In genomic region chr6:106975439-106975838, GRCm38 (mm10) we compare ENCODE assay signal across 25 mouse cellular contexts.
DNase-seq lines count a peak whose midpoint lies in the region; ATAC-seq and TF ChIP-seq lines count a peak whose summit lies in the region.
"Had no signal": no experiment of that assay in that cellular context is flagged by ENCODE, and none has a peak within 500 bp of the region (broad histone marks: within the 10 kb centered on the region; RNA-seq: fewer than 3 reads in every experiment).

No protein-coding gene starts in this region.

- no peak for TF ChIP-seq CTCF in liver, embryonic 14.5 days (IDR thresholded peaks at IDR 0.05; ENCODE audit: low read depth)

- H3K9ac ChIP-seq in liver, embryonic 14.5 days (replicated peaks), result no peak overlapping the region
- H3K9ac ChIP-seq in liver, embryonic 16.5 days (ENCODE audit: low read depth, low read length), result no peak overlapping the region
- H3K9ac ChIP-seq: embryonic facial prominence, embryonic 13.5 days; forebrain, postnatal 0 days; hindbrain, embryonic 12.5 days; hindbrain, embryonic 15.5 days had no signal

- no peak overlapping the region for H3K4me2 ChIP-seq in liver, embryonic 14.5 days (ENCODE audit: low read depth)
- H3K4me2 ChIP-seq in liver, embryonic 16.5 days (ENCODE audit: low read depth, low read length), result no peak overlapping the region
- H3K4me2 ChIP-seq: embryonic facial prominence, embryonic 13.5 days; heart, embryonic 11.5 days; hindbrain, embryonic 12.5 days; hindbrain, embryonic 15.5 days had no signal

- 22% methylated on average over 2 of the region's 2 CpGs for WGBS in liver, embryonic 14.5 days (ENCODE audit: insufficient replicate concordance)
- WGBS in liver, embryonic 16.5 days (ENCODE audit: insufficient replicate concordance), result 28% methylated on average over 2 of the region's 2 CpGs

- H3K9me3 ChIP-seq in liver, embryonic 14.5 days (ENCODE audit: control insufficient read depth, low read length), result no peaks in the 10 kb centered on the region
- no peaks in the 10 kb centered on the region for H3K9me3 ChIP-seq in liver, embryonic 16.5 days (replicated peaks; ENCODE audit: control insufficient read depth, low read length)
- H3K9me3 ChIP-seq: embryonic facial prominence, embryonic 10.5 days; embryonic facial prominence, embryonic 13.5 days; hindbrain, embryonic 12.5 days; hindbrain, embryonic 15.5 days had no signal

- no peaks in the 10 kb centered on the region for H3K4me1 ChIP-seq in liver, embryonic 14.5 days (replicated peaks; ENCODE audit: control insufficient read depth in 2 of 2, insufficient read depth in 2 of 2, low read length in 1 of 2)
- no peaks in the 10 kb centered on the region for H3K4me1 ChIP-seq in liver, embryonic 16.5 days (ENCODE audit: control insufficient read depth, low read depth, low read length)
- H3K4me1 ChIP-seq: embryonic facial prominence, embryonic 10.5 days; embryonic facial prominence, embryonic 13.5 days; hindbrain, embryonic 15.5 days had no signal

- DNase-seq in liver, embryonic 14.5 days (ENCODE audit: low read depth in 3 of 3, low spot score in 3 of 3), result no peak
- DNase-seq in liver, result no peak
- DNase-seq in right cerebral cortex, postnatal 36 days (ENCODE audit: low spot score in 2 of 2), result no peak
- no peak for DNase-seq in right cerebral cortex, postnatal 4 days
- DNase-seq in spleen, adult 18-20 months, result no peak
- DNase-seq: adrenal gland, postnatal 10 days; adrenal gland, postnatal 36 days; cerebellum, adult 2 months; cerebellum, adult 9-11 months; cerebellum, postnatal 25 days; embryo, embryonic 11 days; forebrain, postnatal 0 days; gastrocnemius, adult 2 months; gastrocnemius, postnatal 14 days; heart, adult 11 months had no signal

- H3K36me3 ChIP-seq in liver, embryonic 14.5 days (replicated peaks; ENCODE audit: control insufficient read depth, insufficient read depth, low read depth), result no peaks in the 10 kb centered on the region
- no peaks in the 10 kb centered on the region for H3K36me3 ChIP-seq in liver, embryonic 16.5 days (ENCODE audit: control insufficient read depth, insufficient read depth)
- H3K36me3 ChIP-seq: embryonic facial prominence, embryonic 10.5 days; embryonic facial prominence, embryonic 13.5 days; hindbrain, embryonic 12.5 days; hindbrain, embryonic 15.5 days had no signal

- no peak for TF ChIP-seq EP300 in liver, embryonic 14.5 days (IDR thresholded peaks at IDR 0.05; ENCODE audit: low read depth)

- no peak overlapping the region for H3K4me3 ChIP-seq in liver, embryonic 14.5 days (ENCODE audit: insufficient read depth in 1 of 2, low read depth in 2 of 2, low read length in 2 of 2)
- no peak overlapping the region for H3K4me3 ChIP-seq in liver, embryonic 16.5 days (ENCODE audit: low read depth, low read length)
- H3K4me3 ChIP-seq: embryonic facial prominence, embryonic 10.5 days; embryonic facial prominence, embryonic 13.5 days; gastrocnemius, adult 2 months; hindbrain, embryonic 12.5 days; hindbrain, embryonic 15.5 days had no signal

- no peak overlapping the region for H3K27ac ChIP-seq in liver, embryonic 14.5 days
- no peak overlapping the region for H3K27ac ChIP-seq in liver, embryonic 16.5 days (ENCODE audit: low read length)
- H3K27ac ChIP-seq: embryonic facial prominence, embryonic 10.5 days; embryonic facial prominence, embryonic 13.5 days; gastrocnemius, adult 2 months; hindbrain, embryonic 12.5 days; hindbrain, embryonic 15.5 days had no signal

- ATAC-seq in liver, embryonic 14.5 days (ENCODE audit: insufficient read depth), result peak; percentile 68; the same call in 1 of the 2 replicates
- ATAC-seq in erythroblast, adult 5-6 weeks (replicated peaks; ENCODE audit: low FRiP score, poor library complexity, severe bottlenecking), result peak; percentile 96
- ATAC-seq in liver, embryonic 16.5 days (ENCODE audit: low read depth), result peak; percentile 68
- ATAC-seq: activated CD4-positive, CD25-positive, alpha-beta regulatory T cell, adult 4 months; CD4-positive, CD25-positive, alpha-beta regulatory T cell, adult 4 months; forebrain, embryonic 14.5 days; forebrain, postnatal 0 days had no signal

- H3K27me3 ChIP-seq in liver, embryonic 14.5 days (ENCODE audit: control insufficient read depth, insufficient read depth, low read length), result no peaks in the 10 kb centered on the region
- H3K27me3 ChIP-seq in liver, embryonic 16.5 days (ENCODE audit: control insufficient read depth, insufficient read depth, low read depth, low read length), result no peaks in the 10 kb centered on the region
- H3K27me3 ChIP-seq: embryonic facial prominence, embryonic 13.5 days; hindbrain, embryonic 12.5 days; hindbrain, embryonic 15.5 days had no signal
